Mouse (Mus musculus) lung, embryonic 14.5 days (tissue): Measurements from ENCODE around the gene Naaa. TPM values are rescaled to one million over a fixed set of nuclear protein-coding genes. Genes with fewer than 3 reads are reported as not detected.

Experiments
- ATAC-seq: fragments of 200-750 bp; cut with Nextera tagmentation; 2 replicates; pipeline ENCODE4 v1.8.0; 2017; ENCODE audit warnings: mild to moderate bottlenecking, moderate TSS enrichment, moderate library complexity; ENCODE audit not compliant: insufficient read depth
- DNase-seq: peaks from one replicate; pipeline ENCODE4 v3.0.0-alpha.2; 2015
- H3K27ac ChIP-seq: fragments of 300-500 bp; sonication (generic); 2 replicates; pipeline ENCODE4 v1.5.1; 2014; ENCODE audit warnings: low read depth, mild to moderate bottlenecking, moderate library complexity
- H3K27me3 ChIP-seq: fragments of 300-500 bp; sonication (generic); 2 replicates; pipeline ENCODE4 v1.6.1; 2014; ENCODE audit warnings: low read length, control low read depth; ENCODE audit not compliant: insufficient read depth
- H3K36me3 ChIP-seq: fragments of 300-500 bp; sonication (generic); 2 replicates; pipeline ENCODE4 v1.6.1; 2014; ENCODE audit warnings: control low read depth; ENCODE audit not compliant: insufficient read depth
- H3K4me1 ChIP-seq: fragments of 300-500 bp; sonication (generic); 2 replicates; pipeline ENCODE4 v1.6.1; 2014; ENCODE audit warnings: antibody characterized with exemption, control low read depth; ENCODE audit not compliant: insufficient read depth
- H3K4me2 ChIP-seq: fragments of 300-500 bp; sonication (generic); 2 replicates; pipeline ENCODE4 v1.6.1; 2014; ENCODE audit warnings: mild to moderate bottlenecking
- H3K4me3 ChIP-seq: fragments of 300-500 bp; sonication (generic); 2 replicates; pipeline ENCODE4 v1.5.1; 2014; ENCODE audit warnings: low read depth, low read length
- H3K9ac ChIP-seq: fragments of 300-500 bp; sonication (generic); 2 replicates; pipeline ENCODE4 v1.6.1; 2014
- H3K9me3 ChIP-seq: fragments of 300-500 bp; sonication (generic); 2 replicates; pipeline ENCODE4 v1.6.1; 2016; ENCODE audit warnings: low read depth, low read length, control low read depth
- CTCF ChIP-seq: IDR thresholded peaks from 2 replicates; pipeline ENCODE4 v1.5.1; 2016; ENCODE audit warnings: antibody characterized with exemption, low read depth
- WGBS: fragments of 180-500 bp; shearing (Covaris S2); extraction: QIAGEN DNeasy Blood & Tissue Kit; methylation state at CpG from one replicate; pipeline ENCODE4 v1.1.7; 2014; 5-methylcytosine and 5-hydroxymethylcytosine counted together
- polyA plus RNA-seq: library from polyadenylated mRNA; unstranded; fragments of >200 nt; fragmentation: Nextera tagmentation; extraction: Ambion mirVana; gene quantifications from 2 replicates; pipeline ENCODE4 v1.2.1, GENCODE M21; 2014

The Naaa gene
- polyA plus RNA-seq, 1 experiment from 2014 or later: 8.3 TPM

DNA sequence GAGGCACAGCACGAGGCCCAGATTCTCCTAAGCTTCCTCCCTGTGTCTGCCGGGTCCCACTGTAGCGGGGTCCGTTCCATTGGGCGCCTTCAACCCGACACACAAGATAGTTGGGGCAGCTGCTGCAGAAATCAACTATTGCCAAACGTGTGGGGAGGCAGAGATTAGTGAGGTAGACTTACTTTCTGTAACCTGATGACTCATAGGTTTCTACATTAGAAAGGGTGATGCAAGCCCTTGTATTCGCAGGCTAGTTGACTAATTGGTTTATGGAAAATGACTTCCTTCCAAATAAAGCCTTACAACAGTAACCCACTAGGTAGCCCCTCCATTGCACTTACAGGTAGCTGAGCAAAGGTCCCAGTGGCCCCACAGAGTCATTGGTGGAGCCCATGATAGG is 15.3 kb downstream of the Naaa start:
- no peak overlapping the region for H3K4me2 ChIP-seq
- DNase-seq (no peak), ATAC-seq (no peak)
- no peaks in the 10 kb centered on the region for H3K9me3 ChIP-seq
- no peak overlapping the region for H3K4me3 ChIP-seq
- H3K9ac ChIP-seq: no peak overlapping the region
- no peaks in the 10 kb centered on the region; the same call in 1 of the 2 replicates for H3K4me1 ChIP-seq
- H3K36me3 ChIP-seq: no peaks in the 10 kb centered on the region
- WGBS: 83% methylated on average over 8 of the region's 8 CpGs
- no peak for TF ChIP-seq CTCF
- H3K27me3 ChIP-seq: no peaks in the 10 kb centered on the region
- no peak overlapping the region for H3K27ac ChIP-seq

DNA sequence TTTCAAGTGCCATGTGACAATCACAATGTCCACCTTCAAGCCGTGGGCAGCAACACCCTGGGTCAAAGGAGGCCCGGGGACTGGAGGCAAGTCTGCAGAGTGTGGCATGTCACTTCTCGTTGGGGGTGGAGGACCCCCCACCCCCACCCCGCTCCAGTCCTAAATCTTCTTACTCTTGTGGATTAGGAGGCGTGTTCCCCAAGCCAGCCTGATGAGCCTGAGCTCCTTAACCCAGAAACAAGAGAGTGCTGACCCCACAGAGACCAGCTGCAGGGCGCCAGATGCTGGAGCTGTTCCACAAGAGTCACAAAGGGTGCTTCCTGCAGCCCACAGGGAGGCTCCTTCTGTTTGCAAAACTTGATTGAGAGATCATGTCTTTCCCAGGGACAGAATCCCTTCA is 21.8 kb downstream of the Naaa start, which contains the start of gene Ppef2:
Gene Ppef2 (minus strand): TSS at position 61 of the 400 bp plus-strand sequence.
- no peak for TF ChIP-seq CTCF
- ATAC-seq (no peak), DNase-seq (no peak)
- H3K36me3 ChIP-seq: no peaks in the 10 kb centered on the region
- H3K4me1 ChIP-seq: no peaks in the 10 kb centered on the region
- H3K9ac ChIP-seq: no peak within 1 kb of the TSS
- H3K4me3 ChIP-seq: no peak within 1 kb of the TSS
- 19% methylated on average over 6 of the region's 6 CpGs for WGBS
- no peaks in the 10 kb centered on the region for H3K27me3 ChIP-seq
- no peak within 1 kb of the TSS for H3K4me2 ChIP-seq
- no peak within 1 kb of the TSS for H3K27ac ChIP-seq
- no peaks in the 10 kb centered on the region for H3K9me3 ChIP-seq

DNA sequence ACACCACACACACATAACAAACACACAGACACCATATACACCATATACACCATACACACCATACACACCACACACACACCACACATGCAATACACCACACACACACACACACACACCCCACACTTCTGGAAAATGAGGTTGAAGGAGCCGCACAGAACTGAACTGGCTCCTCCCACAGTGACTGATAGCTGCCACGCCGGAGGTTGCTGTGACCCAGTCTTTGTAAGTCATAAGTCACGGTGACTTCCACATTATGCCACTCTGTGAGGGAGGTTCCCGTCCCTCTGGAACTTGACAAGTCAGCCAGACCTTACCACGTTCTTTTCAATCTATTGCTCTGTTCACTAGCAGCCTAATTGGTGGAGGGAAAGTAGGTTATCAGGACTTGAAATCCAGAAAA is 23.5 kb downstream of the Naaa start:
- Histone ChIP-seq H3K36me3 (no peaks in the 10 kb centered on the region), H3K27ac (no peak overlapping the region), H3K4me2 (no peak overlapping the region), H3K4me1 (no peaks in the 10 kb centered on the region), H3K9me3 (no peaks in the 10 kb centered on the region), H3K27me3 (no peaks in the 10 kb centered on the region), H3K9ac (no peak overlapping the region), H3K4me3 (no peak overlapping the region)
- no peak for TF ChIP-seq CTCF
- no peak for DNase-seq
- 65% methylated on average over 6 of the region's 6 CpGs for WGBS
- no peak for ATAC-seq

DNA sequence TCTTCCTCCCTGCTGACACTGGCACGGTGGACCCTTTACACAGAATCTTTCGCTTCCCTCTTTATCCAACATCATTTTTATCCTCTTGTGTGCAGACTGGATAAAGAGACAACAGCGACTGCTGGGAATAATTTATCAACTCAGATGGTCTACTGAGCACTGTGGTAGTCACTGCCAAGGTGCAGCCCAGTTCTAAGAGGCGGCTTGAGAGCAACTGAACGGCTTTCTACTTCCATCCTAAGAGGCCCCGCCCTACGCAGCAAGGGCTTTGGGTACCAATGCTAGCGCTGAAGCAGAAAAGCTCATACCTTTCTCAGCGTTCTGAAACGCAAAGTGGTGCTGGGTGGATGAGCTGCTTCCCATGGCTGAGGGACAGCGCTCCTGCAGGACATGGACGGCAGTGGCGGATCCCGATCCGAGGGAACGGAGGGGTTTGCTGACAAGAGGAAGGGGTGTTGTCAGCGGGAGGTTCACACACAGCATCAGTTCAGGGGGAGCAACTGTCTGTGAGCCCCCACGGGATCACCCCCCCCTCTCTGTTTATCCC is 25.1 kb downstream of the Naaa start:
- TF ChIP-seq CTCF: peak; percentile 65
- Histone ChIP-seq H3K4me2 (0 out of 2 replicates have a peak overlapping the region, but pooled peaks have one; percentile 20), H3K27me3 (no peaks in the 10 kb centered on the region), H3K9me3 (no peaks in the 10 kb centered on the region), H3K4me1 (no peaks in the 10 kb centered on the region), H3K27ac (no peak overlapping the region), H3K36me3 (no peaks in the 10 kb centered on the region), H3K4me3 (no peak overlapping the region), H3K9ac (no peak overlapping the region)
- peak; percentile 53 for DNase-seq
- ATAC-seq: 0 out of 2 replicates have a peak, but pooled peaks have one; percentile 65
- WGBS: 20% methylated on average over 18 of the region's 18 CpGs

DNA sequence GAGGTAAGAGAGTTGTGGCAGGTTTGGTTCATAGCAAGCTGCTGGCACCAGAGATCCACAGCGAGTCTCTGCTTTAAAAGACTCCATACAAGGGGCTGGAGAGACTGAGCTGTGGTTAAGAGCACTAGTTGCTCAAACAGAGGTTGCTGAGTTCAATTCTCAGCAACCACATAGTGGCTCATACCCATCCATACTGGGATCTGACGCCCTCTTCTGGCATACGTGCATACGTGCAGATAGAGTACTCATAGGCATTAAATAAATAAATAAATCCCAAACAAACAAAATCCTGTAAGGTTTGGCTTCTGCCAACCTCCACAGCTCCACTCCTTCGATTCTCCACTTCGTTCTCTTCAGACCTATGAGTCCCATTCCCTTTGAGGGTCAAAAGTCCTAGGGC is 25.9 kb downstream of the Naaa start:
- H3K4me3 ChIP-seq: no peak overlapping the region
- DNase-seq (no peak), ATAC-seq (no peak)
- 85% methylated on average over 6 of the region's 6 CpGs for WGBS
- no peaks in the 10 kb centered on the region for H3K4me1 ChIP-seq
- H3K4me2 ChIP-seq: no peak overlapping the region
- H3K27ac ChIP-seq: no peak overlapping the region
- H3K36me3 ChIP-seq: no peaks in the 10 kb centered on the region
- H3K9ac ChIP-seq: no peak overlapping the region
- H3K9me3 ChIP-seq: no peaks in the 10 kb centered on the region
- TF ChIP-seq CTCF: no peak
- no peaks in the 10 kb centered on the region for H3K27me3 ChIP-seq

DNA sequence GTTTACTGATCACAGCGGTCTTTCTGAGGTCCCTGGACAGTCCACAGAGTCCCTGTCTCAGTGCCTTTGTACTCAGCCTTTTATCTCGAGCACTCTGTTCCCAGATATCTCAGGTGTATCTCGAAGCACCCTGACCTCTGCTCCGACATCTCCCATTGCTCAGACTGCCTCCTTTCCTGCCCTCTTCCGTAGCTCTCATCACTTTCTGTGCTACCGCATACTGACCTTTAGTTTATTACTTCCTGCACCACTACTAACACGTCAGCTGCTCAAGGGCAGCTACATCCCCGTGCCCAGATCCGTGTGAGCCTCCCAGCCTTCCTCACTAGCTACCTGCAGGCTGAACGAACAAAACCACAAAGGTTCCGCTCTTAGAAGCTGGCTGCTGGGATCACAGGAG is 29.4 kb downstream of the Naaa start:
- 79% methylated on average over 11 of the region's 11 CpGs for WGBS
- no peak for ATAC-seq
- Histone ChIP-seq H3K9ac (no peak overlapping the region), H3K4me1 (no peaks in the 10 kb centered on the region), H3K4me3 (no peak overlapping the region), H3K27me3 (no peaks in the 10 kb centered on the region), H3K27ac (no peak overlapping the region), H3K4me2 (no peak overlapping the region), H3K9me3 (no peaks in the 10 kb centered on the region), H3K36me3 (no peaks in the 10 kb centered on the region)
- no peak for TF ChIP-seq CTCF
- no peak for DNase-seq

DNA sequence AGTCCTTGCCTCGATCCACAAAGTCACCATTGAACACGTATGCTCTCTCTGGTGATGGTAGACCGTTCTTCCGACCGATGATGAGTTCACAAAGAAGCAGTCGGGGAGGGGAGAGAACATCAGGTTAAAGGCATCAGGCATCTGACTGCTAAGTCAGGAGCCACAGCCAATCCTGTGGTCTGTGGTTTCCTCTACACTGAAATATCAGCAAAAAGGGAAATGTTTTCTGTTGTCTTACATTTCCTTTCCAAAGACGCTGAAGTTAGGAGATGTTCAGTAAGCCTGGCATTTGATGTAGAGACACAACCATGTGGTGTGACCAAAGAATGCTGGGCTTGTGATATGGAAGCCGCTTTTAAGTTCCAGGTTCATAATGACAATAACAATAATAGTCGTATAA is 32.5 kb downstream of the Naaa start:
- no peak for TF ChIP-seq CTCF
- no peaks in the 10 kb centered on the region for H3K36me3 ChIP-seq
- no peak overlapping the region for H3K4me2 ChIP-seq
- no peak for DNase-seq
- ATAC-seq: no peak
- H3K9me3 ChIP-seq: no peaks in the 10 kb centered on the region
- no peaks in the 10 kb centered on the region for H3K4me1 ChIP-seq
- H3K4me3 ChIP-seq: no peak overlapping the region
- no peak overlapping the region for H3K9ac ChIP-seq
- no peak overlapping the region for H3K27ac ChIP-seq
- WGBS: 91% methylated on average over 9 of the region's 9 CpGs
- H3K27me3 ChIP-seq: no peaks in the 10 kb centered on the region
